Mouse (Mus musculus): ENCODE data around the gene Samt4.
"Not testable (repeated sequence)": the region's sequence is repeated elsewhere in the genome, so short reads cannot be mapped to it uniquely, and the experiment has no call there.

Gene Samt4

GRCm38 (mm10) chrX:154481702-154482101 is at the start of gene Samt4:
Gene Samt4, plus strand, starts transcription at chrX:154482002.
- ATAC-seq (ENCODE audit: low TSS enrichment) = no peak

- not testable (repeated sequence) for ATAC-seq (ENCODE audit: low TSS enrichment)
These were observed 38.1 kb upstream of the Samt4 start for GRCm38 (mm10) chrX:154443696-154444095.

GRCm38 (mm10) chrX:154468386-154468785 is 13.4 kb upstream of the Samt4 start:
- not testable (repeated sequence) for ATAC-seq (ENCODE audit: low TSS enrichment)

Measured in frontal cortex, adult (tissue).